Mouse (Mus musculus) CD4-positive, CD25-positive, alpha-beta regulatory T cell, adult 4 months (primary cell): ENCODE data around the gene Sae1. TPM values are rescaled to one million over a fixed set of nuclear protein-coding genes. Genes with fewer than 3 reads are reported as not detected.
"Not testable (repeated sequence)": the region's sequence is repeated elsewhere in the genome, so short reads cannot be mapped to it uniquely, and the experiment has no call there.

Source experiments
- ATAC-seq: one replicate; pipeline ENCODE4 v1.8.0; 2017
- polyA plus RNA-seq, 2 experiments: library from polyadenylated mRNA; unstranded; fragments of 100-300 nt; shearing (Covaris generic); gene quantifications; one replicate each; pipeline ENCODE4 v1.2.1; 2017

Sae1 gene
- polyA plus RNA-seq, 2 experiments from 2014 or later, result 69.0 to 85.6 TPM

- no peak for ATAC-seq
These were observed 78.9 kb downstream of the Sae1 start for GRCm38 (mm10) chr7:16308555-16309317.

GRCm38 (mm10) chr7:16308093-16308492, 79.5 kb downstream of the Sae1 start, which contains the start of gene Bbc3:
Gene Bbc3 (plus strand): TSS chr7:16308393.
- ATAC-seq, result not testable (repeated sequence)

- ATAC-seq, result not testable (repeated sequence)
These were observed 80.5 kb downstream of the Sae1 start for GRCm38 (mm10) chr7:16307141-16307540.

GRCm38 (mm10) chr7:16299419-16300035, 88.1 kb downstream of the Sae1 start:
- peak; percentile 33 for ATAC-seq

DNA sequence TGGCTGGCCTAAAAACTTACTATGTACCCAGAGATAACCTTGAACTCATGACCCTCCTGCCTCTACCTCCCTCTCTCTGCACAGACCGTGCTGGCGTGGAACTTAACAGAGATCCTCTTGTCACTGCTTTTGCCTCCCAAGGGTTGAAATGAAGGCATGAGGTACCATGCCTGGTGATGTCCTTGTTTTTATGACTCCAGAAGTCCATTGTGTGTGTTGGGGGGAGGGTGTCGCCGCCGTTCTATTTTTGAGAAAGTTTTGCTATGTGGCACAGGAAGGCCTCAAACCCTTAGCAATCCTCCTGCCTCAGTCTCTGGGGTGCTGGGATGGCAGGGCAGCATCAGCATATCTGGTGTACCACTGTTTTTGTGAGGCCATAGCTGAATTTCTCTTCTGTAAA, 88.7 kb downstream of the Sae1 start:
- ATAC-seq, result no peak

DNA sequence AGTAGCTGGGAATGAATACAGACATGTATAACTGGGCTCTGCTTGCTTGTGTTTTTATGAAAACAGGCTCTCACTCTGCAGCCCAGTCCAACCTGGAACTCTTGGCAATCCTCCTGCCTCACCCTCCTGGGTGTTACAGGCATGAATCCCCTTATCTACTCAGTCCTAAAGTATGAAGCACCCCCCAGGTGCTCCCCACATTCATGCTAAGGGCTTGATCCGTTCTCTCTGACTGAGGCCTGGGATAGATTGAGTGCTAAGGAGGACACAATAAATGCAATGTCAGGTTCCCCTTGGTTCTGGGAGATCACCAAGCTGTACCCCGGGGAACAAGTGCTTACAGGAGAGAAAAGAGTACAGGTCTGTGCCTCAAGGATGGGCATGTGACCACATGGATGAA, 90.0 kb downstream of the Sae1 start:
- ATAC-seq, result no peak

DNA sequence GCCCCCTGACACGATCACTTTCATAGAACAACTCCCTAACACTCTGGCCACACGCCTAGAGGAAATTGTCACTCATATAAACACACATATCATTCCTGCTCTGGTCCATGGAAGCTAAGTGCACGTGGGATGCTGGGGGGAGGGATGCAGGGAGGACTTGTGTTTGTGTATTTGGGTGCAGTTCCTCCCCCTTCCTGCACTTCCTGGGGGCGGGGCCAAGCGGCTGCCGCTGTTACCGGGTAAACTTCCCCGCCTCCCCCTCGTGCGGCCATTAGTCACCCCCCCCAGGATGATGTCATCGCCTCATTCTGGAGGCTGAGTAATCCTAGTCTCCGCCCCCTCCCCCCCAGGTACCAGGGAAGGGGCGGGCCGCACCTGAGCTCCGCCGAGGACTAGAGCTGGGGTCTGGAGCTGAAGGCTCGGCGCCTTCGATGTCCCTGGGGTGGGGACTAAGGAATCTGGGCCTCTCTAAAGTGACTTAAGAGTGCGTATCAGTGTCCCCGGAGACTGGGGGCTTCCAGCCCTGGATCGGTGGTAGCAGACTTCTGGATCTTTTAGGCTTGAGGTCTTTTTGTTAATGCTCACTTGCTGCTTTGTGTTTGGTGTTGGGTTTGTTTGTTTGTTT, 90.7 kb downstream of the Sae1 start:
- ATAC-seq, result peak; percentile 64

- ATAC-seq, result no peak
These were observed 91.5 kb downstream of the Sae1 start for GRCm38 (mm10) chr7:16296146-16296545.

- peak; percentile 67 for ATAC-seq
These were observed 92.2 kb downstream of the Sae1 start for GRCm38 (mm10) chr7:16295321-16295900.

- peak; percentile 64 for ATAC-seq
These were observed 92.8 kb downstream of the Sae1 start for GRCm38 (mm10) chr7:16294837-16295236.

- no peak for ATAC-seq
These were observed 93.3 kb downstream of the Sae1 start for GRCm38 (mm10) chr7:16294346-16294745.

- ATAC-seq, result no peak
These were observed 99.8 kb downstream of the Sae1 start for GRCm38 (mm10) chr7:16287791-16288190.

DNA sequence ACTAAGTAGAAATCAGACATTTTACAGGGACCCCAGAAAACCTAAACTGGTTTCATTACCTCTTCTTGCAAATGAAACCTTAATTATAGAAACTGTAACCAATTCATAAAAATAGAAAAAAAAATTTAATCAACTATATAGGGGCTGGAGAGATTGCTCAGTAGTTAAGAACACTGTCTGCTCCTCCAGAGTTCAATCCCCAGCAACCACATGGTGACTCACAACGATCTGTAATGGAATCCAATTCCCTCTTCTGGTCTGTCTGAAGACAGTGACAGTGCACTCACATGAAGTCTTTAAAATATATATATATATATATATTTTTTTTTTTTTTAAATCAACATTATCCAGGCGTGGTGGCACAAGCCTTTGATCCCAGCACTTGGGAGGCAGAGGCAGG, 100.6 kb downstream of the Sae1 start:
- ATAC-seq, result no peak

GRCm38 (mm10) chr7:16286026-16286961, 101.3 kb downstream of the Sae1 start, which contains the start of gene Ccdc9:
Gene Ccdc9 (minus strand): TSS chr7:16286795.
- peak; percentile 81 for ATAC-seq

DNA sequence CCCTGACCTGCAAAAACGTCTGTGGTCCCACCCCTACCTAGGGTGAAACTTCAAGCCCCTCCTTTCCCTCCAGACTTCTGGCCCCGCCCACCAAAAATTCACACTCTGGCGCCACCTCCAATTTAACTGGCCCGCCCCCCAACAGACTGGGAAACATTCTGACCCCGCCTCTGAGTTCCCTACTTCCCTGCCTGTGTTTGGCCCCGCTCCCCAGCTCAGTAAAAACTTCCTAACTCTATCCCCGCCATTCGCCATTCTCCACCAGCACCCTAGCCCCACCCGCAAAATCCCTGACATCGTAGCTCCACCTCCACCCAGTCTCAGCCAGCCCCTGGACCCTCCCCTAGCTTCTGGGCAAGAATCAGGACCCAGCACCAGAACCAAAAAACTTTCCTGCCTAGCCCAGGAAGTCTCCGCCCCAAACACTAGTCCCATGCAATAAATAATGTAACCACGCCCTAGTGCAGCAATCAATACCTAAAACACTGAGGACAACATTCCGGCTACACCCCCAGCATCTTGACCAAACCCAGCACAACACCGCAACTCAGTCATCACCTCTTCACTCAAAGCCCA, 102.1 kb downstream of the Sae1 start:
- peak; percentile 25 for ATAC-seq

- ATAC-seq, result no peak
These were observed 102.7 kb downstream of the Sae1 start for GRCm38 (mm10) chr7:16284904-16285303.

DNA sequence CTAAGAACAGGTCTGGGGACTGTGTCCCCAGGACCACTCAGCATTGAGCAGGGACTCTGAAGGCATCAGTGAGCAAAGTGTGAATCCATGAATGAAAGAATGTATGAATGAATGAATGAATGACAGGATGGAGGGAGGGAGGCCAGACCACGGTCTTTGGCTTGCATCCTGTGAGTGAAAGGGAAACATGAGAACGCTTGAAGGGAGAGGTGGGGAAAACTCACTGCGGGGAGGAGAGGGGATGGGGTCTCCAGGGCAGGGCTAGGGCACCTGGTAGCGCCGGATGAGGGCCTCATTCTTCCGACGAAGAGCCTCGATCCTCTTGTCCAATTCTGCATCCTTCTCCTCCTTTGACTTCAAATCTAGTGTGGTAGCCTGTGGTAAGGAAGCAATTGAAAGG, 103.6 kb downstream of the Sae1 start:
- no peak for ATAC-seq

GRCm38 (mm10) chr7:16282334-16282733, 105.3 kb downstream of the Sae1 start:
- ATAC-seq, result no peak

- ATAC-seq, result no peak
These were observed 106.9 kb downstream of the Sae1 start for GRCm38 (mm10) chr7:16280721-16281120.

GRCm38 (mm10) chr7:16274922-16275890, 112.4 kb downstream of the Sae1 start:
- no peak for ATAC-seq

GRCm38 (mm10) chr7:16273766-16274140, 113.9 kb downstream of the Sae1 start:
- ATAC-seq, result peak; percentile 83
